Mouse (Mus musculus): Measurements from ENCODE around the gene Mrgprb5. TPM values are rescaled to one million over a fixed set of nuclear protein-coding genes. Genes with fewer than 3 reads are reported as not detected.

Mrgprb5 gene
- polyA plus RNA-seq (2012; rRNA removed; ENCODE audit: low replicate concordance) = not detected in 2 replicates

DNA sequence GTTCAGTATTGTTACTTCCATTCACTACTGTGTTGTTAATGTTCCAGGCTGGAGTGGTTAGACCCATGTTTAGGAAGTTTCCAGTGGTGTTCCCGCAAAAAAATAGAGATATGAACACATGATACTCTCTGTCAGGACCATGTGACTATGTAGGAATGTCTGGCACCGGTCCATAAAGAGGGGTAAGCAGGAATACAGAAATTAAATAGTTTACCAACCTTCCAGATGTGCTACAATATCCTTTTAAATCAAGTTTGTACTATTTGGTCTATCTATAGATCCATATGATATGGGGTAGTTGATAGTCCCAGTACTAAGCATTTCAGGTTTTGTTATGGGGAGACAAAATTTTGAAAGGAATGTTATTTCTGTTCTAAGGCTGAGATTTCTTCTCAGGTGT is at the start of gene Mrgprb5:
Gene Mrgprb5, minus strand, starts transcription at position 101 of the 400 bp plus-strand sequence.

GRCm38 (mm10) chr7:48199188-48199587 is 30.4 kb upstream of the Mrgprb5 start, which contains the start of gene Mrgprb4:
Gene Mrgprb4 (minus strand): TSS chr7:48199288.

Other genes with a start within 250 kb of the Mrgprb5 start
- 0.56 and 0.65 TPM in 2 replicates for gene Mrgpra4, start 186.9 kb downstream of the Mrgprb5 start, polyA plus RNA-seq (2012; rRNA removed; ENCODE audit: low replicate concordance)
- 0.32 TPM in 1 of 2 replicates, not detected in the other for gene Mrgprx1, start 141.4 kb downstream of the Mrgprb5 start, polyA plus RNA-seq (2012; rRNA removed; ENCODE audit: low replicate concordance)
- not detected in 2 replicates for gene Mrgprb4, start 30.3 kb upstream of the Mrgprb5 start, polyA plus RNA-seq (2012; rRNA removed; ENCODE audit: low replicate concordance)
- gene Mrgprb8, start 219.5 kb upstream of the Mrgprb5 start, polyA plus RNA-seq (2012; rRNA removed; ENCODE audit: low replicate concordance) = not detected in 2 replicates